Mouse (Mus musculus): ENCODE data around the gene Msx2.

DNA sequence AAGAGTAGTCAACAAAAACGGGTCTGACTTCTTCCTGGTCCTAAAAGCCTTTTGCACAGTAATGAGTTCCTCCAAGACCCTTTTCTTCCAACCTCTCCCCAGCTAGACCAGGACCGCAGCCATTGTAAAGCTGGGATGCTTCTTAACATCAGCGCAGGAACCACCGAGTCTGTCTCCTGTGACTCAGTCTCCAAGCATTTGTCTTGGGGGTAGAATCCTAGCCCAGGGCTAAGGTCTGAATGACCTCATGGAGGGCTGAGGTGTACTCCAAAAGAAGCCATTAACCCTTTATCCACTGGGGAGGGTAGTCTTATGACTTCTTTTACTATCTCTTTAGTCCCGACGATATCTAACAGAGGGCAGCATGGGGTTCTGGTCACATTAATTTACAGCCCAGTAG lies 29.5 kb upstream of the Msx2 start:
- no peak for TF ChIP-seq GATA1 (IDR thresholded peaks at IDR 0.05; ENCODE audit: low read length)
- TF ChIP-seq TAL1 (IDR thresholded peaks at IDR 0.05; ENCODE audit: low read length), result no peak
